Mouse (Mus musculus): ENCODE results near the gene Mpdu1. TPM values are rescaled to one million over a fixed set of nuclear protein-coding genes. Genes with fewer than 3 reads are reported as not detected.

Gene Mpdu1
- total and polyA plus RNA-seq, 3 experiments: 60.9 to 259 (median 101) TPM

DNA sequence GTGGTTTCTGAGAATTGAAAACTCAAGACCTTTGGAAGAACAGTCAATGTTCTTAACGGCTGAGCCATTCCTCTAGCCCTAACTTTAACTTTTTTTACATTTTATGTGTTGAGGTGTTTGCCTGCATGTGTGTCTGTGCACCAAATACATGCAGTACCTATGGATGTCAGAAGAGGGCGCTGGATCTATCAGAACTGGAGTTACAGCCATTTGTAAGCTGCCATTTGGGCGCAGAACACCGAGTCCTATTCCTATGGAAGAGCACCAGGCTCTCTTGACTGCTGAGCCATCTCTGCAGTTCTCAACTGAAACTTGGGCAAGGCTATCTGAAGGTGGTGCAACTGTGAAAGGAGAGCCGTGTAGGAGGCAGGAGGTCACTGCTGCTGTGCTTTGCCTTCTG lies 36.1 kb upstream of the Mpdu1 start:
- H3K27ac ChIP-seq (ENCODE audit: control insufficient read depth, low read depth, low read length): no peak overlapping the region
- H3K27me3 ChIP-seq (ENCODE audit: control insufficient read depth in 1 of 2, insufficient read depth in 2 of 2, low read length in 2 of 2): no peaks in the 10 kb centered on the region
- H3K9ac ChIP-seq (ENCODE audit: control insufficient read depth, low read depth, low read length, poor library complexity, severe bottlenecking): no peak overlapping the region
- H3K79me2 ChIP-seq (ENCODE audit: control insufficient read depth, insufficient read depth, low read length, poor library complexity): no peaks in the 10 kb centered on the region
- no peak overlapping the region for H3K4me3 ChIP-seq (ENCODE audit: control insufficient read depth in 1 of 2, insufficient read depth in 1 of 2, low read depth in 2 of 2, low read length in 2 of 2)
- peaks cover 0 to 7% of the 10 kb centered on the region in 2 experiments; a peak in 3 of 4 replicates for H3K4me1 ChIP-seq (ENCODE audit: control insufficient read depth in 1 of 2, insufficient read depth in 2 of 2, low read length in 2 of 2)
- DNase-seq (ENCODE audit: low read depth, low spot score): no peak
- TF ChIP-seq MEF2A (IDR thresholded peaks at IDR 0.05; ENCODE audit: extremely low read depth, insufficient replicate concordance, low read depth, low read length, poor library complexity, severe bottlenecking): no peak
- peak; percentile 14 to 45 (median 30); a peak in 4 of 6 replicates for TF ChIP-seq CTCF (IDR thresholded peaks at IDR 0.05 in 2 of 3, conservative IDR thresholded peaks at IDR 0.05 in 1 of 3; ENCODE audit: control insufficient read depth in 1 of 3, insufficient read depth in 1 of 3, low read depth in 2 of 3, low read length in 3 of 3, poor library complexity in 1 of 3, severe bottlenecking in 1 of 3)
- no peak for TF ChIP-seq ETS1 (IDR thresholded peaks at IDR 0.05; ENCODE audit: low read depth, low read length)
- no peak for TF ChIP-seq CHD1 (IDR thresholded peaks at IDR 0.05; ENCODE audit: low read depth, low read length)
- H3K9me3 ChIP-seq (replicated peaks; ENCODE audit: insufficient read depth, low read length): no peaks in the 10 kb centered on the region
- peaks cover 0 to 5% of the 10 kb centered on the region in 2 experiments; a peak in 1 of 4 replicates for H3K36me3 ChIP-seq (ENCODE audit: control insufficient read depth in 1 of 2, insufficient read depth in 2 of 2, low read length in 2 of 2)

DNA sequence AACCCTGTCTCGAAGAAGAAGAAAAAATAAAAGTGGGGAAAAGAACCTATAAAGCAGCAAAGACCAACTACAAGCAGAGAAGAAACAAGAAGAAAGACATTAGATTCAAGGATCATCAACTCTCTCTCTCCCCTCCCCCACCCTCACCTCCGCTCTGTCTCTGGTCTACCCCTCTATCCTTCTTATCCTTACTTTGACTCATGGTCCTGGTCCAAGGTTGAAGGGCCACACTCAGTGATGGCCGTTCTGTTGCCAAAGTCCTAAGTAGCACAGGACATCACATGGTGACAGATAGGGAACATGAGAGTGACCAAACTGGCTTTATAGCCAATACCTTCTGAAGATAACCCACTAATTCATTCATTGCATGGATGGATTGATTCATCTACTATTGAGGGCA lies 35.0 kb upstream of the Mpdu1 start:
- no peak overlapping the region for H3K9ac ChIP-seq (ENCODE audit: control insufficient read depth, low read depth, low read length, poor library complexity, severe bottlenecking)
- no peaks in the 10 kb centered on the region for H3K79me2 ChIP-seq (ENCODE audit: control insufficient read depth, insufficient read depth, low read length, poor library complexity)
- DNase-seq (ENCODE audit: low read depth, low spot score): no peak
- peaks cover 0 to 10% of the 10 kb centered on the region in 2 experiments; a peak in 3 of 4 replicates for H3K4me1 ChIP-seq (ENCODE audit: control insufficient read depth in 1 of 2, insufficient read depth in 2 of 2, low read length in 2 of 2)
- H3K36me3 ChIP-seq (ENCODE audit: control insufficient read depth in 1 of 2, insufficient read depth in 2 of 2, low read length in 2 of 2): peaks cover 0 to 5% of the 10 kb centered on the region in 2 experiments; a peak in 1 of 4 replicates
- no peaks in the 10 kb centered on the region for H3K27me3 ChIP-seq (ENCODE audit: control insufficient read depth in 1 of 2, insufficient read depth in 2 of 2, low read length in 2 of 2)
- TF ChIP-seq GATA1 (IDR thresholded peaks at IDR 0.05; ENCODE audit: low read depth, low read length): no peak
- TF ChIP-seq HCFC1 (IDR thresholded peaks at IDR 0.05; ENCODE audit: low read depth, low read length): no peak
- TF ChIP-seq CTCF (IDR thresholded peaks at IDR 0.05 in 2 of 3, conservative IDR thresholded peaks at IDR 0.05 in 1 of 3; ENCODE audit: control insufficient read depth in 1 of 3, insufficient read depth in 1 of 3, low read depth in 2 of 3, low read length in 3 of 3, poor library complexity in 1 of 3, severe bottlenecking in 1 of 3): no peak
- H3K27ac ChIP-seq (ENCODE audit: control insufficient read depth, low read depth, low read length): no peak overlapping the region
- H3K9me3 ChIP-seq (replicated peaks; ENCODE audit: insufficient read depth, low read length): no peaks in the 10 kb centered on the region
- H3K4me3 ChIP-seq (ENCODE audit: control insufficient read depth in 1 of 2, insufficient read depth in 1 of 2, low read depth in 2 of 2, low read length in 2 of 2): no peak overlapping the region

DNA sequence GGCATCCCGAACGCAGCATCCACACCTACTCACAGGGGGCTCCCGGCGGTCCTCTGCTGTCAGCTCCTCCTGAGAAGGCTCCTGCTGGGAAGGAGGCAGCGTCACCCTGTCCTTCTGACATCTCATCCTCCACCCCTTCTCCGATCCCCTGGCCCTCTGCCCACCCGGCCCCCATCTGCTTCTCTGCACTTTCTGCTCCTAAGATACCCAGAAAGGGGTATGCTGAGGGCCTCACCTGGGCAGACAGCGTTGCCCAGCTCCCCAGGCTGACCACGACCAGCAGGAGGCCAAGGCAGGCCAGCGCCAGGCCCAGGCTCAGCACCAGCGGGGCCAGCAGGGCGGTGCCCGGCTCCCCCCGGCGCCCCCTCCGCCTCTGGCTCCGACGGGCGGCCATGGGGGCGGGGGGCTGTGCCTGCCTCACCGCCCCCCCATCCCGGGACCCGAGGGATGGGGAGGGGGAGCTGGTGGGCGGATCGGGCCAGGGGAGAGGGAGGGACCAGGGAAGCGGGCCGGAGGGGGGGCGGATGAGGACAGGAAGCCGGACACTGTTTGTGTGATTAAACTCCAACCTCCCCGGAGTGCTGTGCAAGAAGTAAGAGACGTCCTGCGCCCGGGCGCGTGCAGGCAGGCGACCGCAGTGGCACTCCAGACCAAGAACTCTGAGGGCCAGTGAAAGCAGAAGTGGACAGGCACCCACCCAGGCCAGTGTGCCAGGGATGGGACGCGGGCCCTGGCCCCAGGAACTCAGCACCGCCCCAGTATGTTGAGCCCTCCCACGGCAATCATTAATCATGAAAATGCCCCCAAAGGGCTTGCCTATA lies 33.1 kb upstream of the Mpdu1 start, which contains the start of the genes Tnfsf12 and Tnfsfm13:
Tnfsf12 (minus strand) TSS at position 489 of the 821 bp plus-strand sequence.
Tnfsfm13 (minus strand) TSS at position 738 of the 821 bp plus-strand sequence.
- H3K4me1 ChIP-seq (ENCODE audit: control insufficient read depth in 1 of 2, insufficient read depth in 2 of 2, low read length in 2 of 2): peaks cover 0 to 14% of the 10 kb centered on the region in 2 experiments; a peak in 3 of 4 replicates
- no peaks in the 10 kb centered on the region for H3K9me3 ChIP-seq (replicated peaks; ENCODE audit: insufficient read depth, low read length)
- no peak for DNase-seq (ENCODE audit: low read depth, low spot score)
- H3K79me2 ChIP-seq (ENCODE audit: control insufficient read depth, insufficient read depth, low read length, poor library complexity): no peaks in the 10 kb centered on the region
- no peak within 1 kb of the TSS for H3K9ac ChIP-seq (ENCODE audit: control insufficient read depth, low read depth, low read length, poor library complexity, severe bottlenecking)
- no peak within 1 kb of the TSS for H3K4me3 ChIP-seq (ENCODE audit: control insufficient read depth in 1 of 2, insufficient read depth in 1 of 2, low read depth in 2 of 2, low read length in 2 of 2)
- TF ChIP-seq JUND (IDR thresholded peaks at IDR 0.05; ENCODE audit: low read depth, low read length): no peak
- TF ChIP-seq CTCF (IDR thresholded peaks at IDR 0.05 in 2 of 3, conservative IDR thresholded peaks at IDR 0.05 in 1 of 3; ENCODE audit: control insufficient read depth in 1 of 3, insufficient read depth in 1 of 3, low read depth in 2 of 3, low read length in 3 of 3, poor library complexity in 1 of 3, severe bottlenecking in 1 of 3): no peak
- TF ChIP-seq TBP (IDR thresholded peaks at IDR 0.05; ENCODE audit: low read depth, low read length): no peak
- no peak for TF ChIP-seq CHD2 (IDR thresholded peaks at IDR 0.05; ENCODE audit: low read length)
- no peak for TF ChIP-seq EP300 (IDR thresholded peaks at IDR 0.05; ENCODE audit: low read depth in 1 of 2, low read length in 2 of 2)
- TF ChIP-seq POLR2AphosphoS2 (IDR thresholded peaks at IDR 0.05; ENCODE audit: low read length): no peak
- TF ChIP-seq MAFK (IDR thresholded peaks at IDR 0.05; ENCODE audit: borderline replicate concordance, low read depth, low read length): no peak
- no peak for TF ChIP-seq ZC3H11A (IDR thresholded peaks at IDR 0.05; ENCODE audit: low read depth, low read length)
- no peak for TF ChIP-seq SIN3A (IDR thresholded peaks at IDR 0.05; ENCODE audit: low read length)
- TF ChIP-seq ZNF384 (IDR thresholded peaks at IDR 0.05; ENCODE audit: low read depth, low read length): no peak
- no peak for TF ChIP-seq MAX (IDR thresholded peaks at IDR 0.05; ENCODE audit: low read length)
- H3K36me3 ChIP-seq (ENCODE audit: control insufficient read depth in 1 of 2, insufficient read depth in 2 of 2, low read length in 2 of 2): peaks cover 0 to 5% of the 10 kb centered on the region in 2 experiments; a peak in 1 of 4 replicates
- H3K27ac ChIP-seq (ENCODE audit: control insufficient read depth, low read depth, low read length): no peak within 1 kb of the TSS
- H3K27me3 ChIP-seq (ENCODE audit: control insufficient read depth in 1 of 2, insufficient read depth in 2 of 2, low read length in 2 of 2): no peaks in the 10 kb centered on the region

Measured in MEL (cell line).